Mouse (Mus musculus): ENCODE measurements around the gene Ablim1. TPM values are rescaled to one million over a fixed set of nuclear protein-coding genes. Genes with fewer than 3 reads are reported as not detected.
"Not testable (repeated sequence)": the region's sequence is repeated elsewhere in the genome, so short reads cannot be mapped to it uniquely, and the experiment has no call there.

The Ablim1 gene
- polyA plus RNA-seq, 1 experiment from 2014 or later = 62.0 TPM

DNA sequence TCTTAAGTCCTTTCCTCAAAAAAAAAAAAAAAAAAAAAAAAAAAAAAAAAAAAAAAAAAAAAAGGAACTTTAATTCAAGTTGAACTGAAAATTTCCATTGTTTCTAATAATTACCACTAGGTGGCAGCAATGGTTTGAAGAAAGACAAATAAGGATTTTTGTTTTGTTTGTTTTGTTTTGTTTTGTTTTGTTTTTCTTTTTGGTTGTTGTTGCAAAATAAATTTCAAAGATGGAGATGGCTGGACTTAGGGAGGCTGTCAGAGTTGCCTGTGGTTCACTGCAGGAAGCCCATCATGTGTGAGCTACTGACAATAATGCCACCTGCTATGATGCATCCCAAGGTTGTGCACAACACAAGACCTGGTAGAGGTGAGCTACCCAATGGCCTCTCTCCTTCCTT lies 176.7 kb downstream of the Ablim1 start:
- DNase-seq (ENCODE audit: low spot score) = no peak
- no peak overlapping the region for H3K27ac ChIP-seq (replicated peaks)
- no peak overlapping the region for H3K4me3 ChIP-seq (ENCODE audit: low read depth, low read length)
- no peaks in the 10 kb centered on the region for H3K9me3 ChIP-seq (ENCODE audit: control insufficient read depth, low read length)
- no peak overlapping the region for H3K4me2 ChIP-seq (replicated peaks; ENCODE audit: low read depth)
- H3K9ac ChIP-seq (ENCODE audit: low read length) = no peak overlapping the region
- no peak for ATAC-seq (ENCODE audit: low FRiP score, low TSS enrichment)
- TF ChIP-seq CTCF (IDR thresholded peaks at IDR 0.05; ENCODE audit: low read depth) = peak; percentile 67
- no peak for TF ChIP-seq EP300 (optimal IDR thresholded peaks at IDR 0.05)
- H3K36me3 ChIP-seq (ENCODE audit: control insufficient read depth, insufficient read depth, low read length) = no peaks in the 10 kb centered on the region
- H3K4me1 ChIP-seq (replicated peaks; ENCODE audit: control insufficient read depth, insufficient read depth) = 0 out of 2 replicates have a peak, but pooled peaks cover 5% of the 10 kb centered on the region
- H3K27me3 ChIP-seq (ENCODE audit: control insufficient read depth, insufficient read depth, low read length) = no peaks in the 10 kb centered on the region

GRCm38 (mm10) chr19:57136228-57136627 lies 178.5 kb downstream of the Ablim1 start:
- H3K4me3 ChIP-seq (ENCODE audit: low read depth, low read length) = no peak overlapping the region
- WGBS = 44% methylated on average over 7 of the region's 7 CpGs
- DNase-seq (ENCODE audit: low spot score) (peak; percentile 81), ATAC-seq (ENCODE audit: low FRiP score, low TSS enrichment) (peak; percentile 77)
- no peaks in the 10 kb centered on the region for H3K36me3 ChIP-seq (ENCODE audit: control insufficient read depth, insufficient read depth, low read length)
- 0 out of 2 replicates have a peak, but pooled peaks cover 5% of the 10 kb centered on the region for H3K4me1 ChIP-seq (replicated peaks; ENCODE audit: control insufficient read depth, insufficient read depth)
- H3K4me2 ChIP-seq (replicated peaks; ENCODE audit: low read depth) = no peak overlapping the region
- no peak for TF ChIP-seq EP300 (optimal IDR thresholded peaks at IDR 0.05)
- TF ChIP-seq CTCF (IDR thresholded peaks at IDR 0.05; ENCODE audit: low read depth) = peak; percentile 89
- H3K27ac ChIP-seq (replicated peaks) = peak overlapping the region; percentile 36
- no peaks in the 10 kb centered on the region for H3K27me3 ChIP-seq (ENCODE audit: control insufficient read depth, insufficient read depth, low read length)
- H3K9me3 ChIP-seq (ENCODE audit: control insufficient read depth, low read length) = no peaks in the 10 kb centered on the region
- H3K9ac ChIP-seq (ENCODE audit: low read length) = no peak overlapping the region

- not testable (repeated sequence) for H3K36me3 ChIP-seq (ENCODE audit: control insufficient read depth, insufficient read depth, low read length); H3K4me3 ChIP-seq (ENCODE audit: low read depth, low read length); H3K4me1 ChIP-seq (replicated peaks; ENCODE audit: control insufficient read depth, insufficient read depth); H3K9me3 ChIP-seq (ENCODE audit: control insufficient read depth, low read length); H3K9ac ChIP-seq (ENCODE audit: low read length); H3K27me3 ChIP-seq (ENCODE audit: control insufficient read depth, insufficient read depth, low read length); H3K4me2 ChIP-seq (replicated peaks; ENCODE audit: low read depth)
- peak; percentile 66 for ATAC-seq (ENCODE audit: low FRiP score, low TSS enrichment)
- peak; percentile 72 for DNase-seq (ENCODE audit: low spot score)
- 62% methylated on average over 6 of the region's 6 CpGs for WGBS
- peak overlapping the region; percentile 36 for H3K27ac ChIP-seq (replicated peaks)
Observed at GRCm38 (mm10) chr19:57135654-57136053, 179.1 kb downstream of the Ablim1 start.

DNA sequence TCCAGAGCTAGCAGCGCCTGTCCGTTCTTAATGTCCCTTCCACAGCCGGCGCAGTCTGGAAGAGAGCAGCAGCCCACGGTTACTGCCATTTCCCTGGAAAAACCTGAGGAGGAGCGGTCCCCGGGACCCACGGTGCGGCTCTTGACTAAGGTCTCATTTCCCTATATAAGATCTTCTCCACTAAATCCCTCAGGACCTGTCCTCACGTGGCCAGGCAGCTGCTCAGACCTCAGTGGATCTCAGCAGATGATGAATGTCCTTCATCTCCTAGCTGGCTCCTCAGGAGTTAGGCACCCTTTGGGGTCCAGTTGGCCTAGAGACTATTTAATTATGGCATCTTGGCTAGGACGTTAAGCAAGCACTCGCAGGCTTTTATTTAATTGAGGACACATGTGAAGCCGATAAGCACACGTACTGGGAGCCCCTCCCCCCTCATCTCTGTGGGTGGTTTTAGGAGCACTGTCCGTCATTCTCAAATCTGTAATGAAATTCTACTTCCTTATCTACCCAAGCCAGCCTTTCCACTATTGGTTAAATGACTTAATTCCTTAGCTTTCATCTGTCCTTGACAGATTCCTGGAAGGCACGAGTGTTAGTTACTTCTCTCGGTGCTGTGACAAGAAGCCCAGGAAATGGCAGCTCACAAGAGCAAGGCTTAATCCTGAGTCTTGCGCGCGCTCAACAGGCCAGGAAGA lies 179.9 kb downstream of the Ablim1 start:
- no peak for TF ChIP-seq EP300 (optimal IDR thresholded peaks at IDR 0.05)
- no peak for DNase-seq (ENCODE audit: low spot score)
- Histone ChIP-seq H3K36me3 (ENCODE audit: control insufficient read depth, insufficient read depth, low read length) (no peaks in the 10 kb centered on the region), H3K9me3 (ENCODE audit: control insufficient read depth, low read length) (no peaks in the 10 kb centered on the region), H3K27ac (replicated peaks) (peak overlapping the region; percentile 77), H3K4me1 (replicated peaks; ENCODE audit: control insufficient read depth, insufficient read depth) (peaks cover 10% of the 10 kb centered on the region; the same call in 1 of the 2 replicates), H3K9ac (ENCODE audit: low read length) (no peak overlapping the region), H3K27me3 (ENCODE audit: control insufficient read depth, insufficient read depth, low read length) (no peaks in the 10 kb centered on the region), H3K4me3 (ENCODE audit: low read depth, low read length) (no peak overlapping the region), H3K4me2 (replicated peaks; ENCODE audit: low read depth) (peak overlapping the region; percentile 15)
- ATAC-seq (ENCODE audit: low FRiP score, low TSS enrichment) = no peak
- WGBS = 39% methylated on average over 20 of the region's 20 CpGs

- no peak overlapping the region for H3K9ac ChIP-seq (ENCODE audit: low read length)
- 90% methylated on average over 6 of the region's 6 CpGs for WGBS
- TF ChIP-seq EP300 (optimal IDR thresholded peaks at IDR 0.05) (no peak), CTCF (IDR thresholded peaks at IDR 0.05; ENCODE audit: low read depth) (no peak)
- H3K27ac ChIP-seq (replicated peaks) = peak overlapping the region; percentile 88
- peaks cover 10% of the 10 kb centered on the region; the same call in 1 of the 2 replicates for H3K4me1 ChIP-seq (replicated peaks; ENCODE audit: control insufficient read depth, insufficient read depth)
- no peaks in the 10 kb centered on the region for H3K36me3 ChIP-seq (ENCODE audit: control insufficient read depth, insufficient read depth, low read length)
- ATAC-seq (ENCODE audit: low FRiP score, low TSS enrichment) = no peak
- H3K4me3 ChIP-seq (ENCODE audit: low read depth, low read length) = no peak overlapping the region
- DNase-seq (ENCODE audit: low spot score) = no peak
- H3K9me3 ChIP-seq (ENCODE audit: control insufficient read depth, low read length) = no peaks in the 10 kb centered on the region
- H3K4me2 ChIP-seq (replicated peaks; ENCODE audit: low read depth) = no peak overlapping the region
- H3K27me3 ChIP-seq (ENCODE audit: control insufficient read depth, insufficient read depth, low read length) = no peaks in the 10 kb centered on the region
Observed at GRCm38 (mm10) chr19:57132916-57133520, 181.7 kb downstream of the Ablim1 start.

- 58% methylated on average over 5 of the region's 5 CpGs for WGBS
- peak; percentile 78 for DNase-seq (ENCODE audit: low spot score)
- no peak overlapping the region for H3K4me2 ChIP-seq (replicated peaks; ENCODE audit: low read depth)
- H3K27ac ChIP-seq (replicated peaks) = peak overlapping the region; percentile 88
- H3K9me3 ChIP-seq (ENCODE audit: control insufficient read depth, low read length) = no peaks in the 10 kb centered on the region
- no peak overlapping the region for H3K4me3 ChIP-seq (ENCODE audit: low read depth, low read length)
- peaks cover 10% of the 10 kb centered on the region; the same call in 1 of the 2 replicates for H3K4me1 ChIP-seq (replicated peaks; ENCODE audit: control insufficient read depth, insufficient read depth)
- no peak overlapping the region; the same call in 1 of the 2 replicates for H3K9ac ChIP-seq (ENCODE audit: low read length)
- ATAC-seq (ENCODE audit: low FRiP score, low TSS enrichment) = peak; percentile 75
- no peaks in the 10 kb centered on the region for H3K36me3 ChIP-seq (ENCODE audit: control insufficient read depth, insufficient read depth, low read length)
- no peaks in the 10 kb centered on the region for H3K27me3 ChIP-seq (ENCODE audit: control insufficient read depth, insufficient read depth, low read length)
- no peak for TF ChIP-seq CTCF (IDR thresholded peaks at IDR 0.05; ENCODE audit: low read depth)
- no peak for TF ChIP-seq EP300 (optimal IDR thresholded peaks at IDR 0.05)
Observed at GRCm38 (mm10) chr19:57132281-57132680, 182.4 kb downstream of the Ablim1 start.

Data from stomach, postnatal 0 days (tissue).